Mouse (Mus musculus) spleen, postnatal 14 days (tissue): Measurements from ENCODE around the gene Tbx15.

ENCODE experiments used
- DNase-seq, 2 experiments: peaks; one replicate each; pipeline ENCODE4 v3.0.0; 2021 to 2022; ENCODE audit warnings: low spot score in 2 of 2

Tbx15 gene

DNA sequence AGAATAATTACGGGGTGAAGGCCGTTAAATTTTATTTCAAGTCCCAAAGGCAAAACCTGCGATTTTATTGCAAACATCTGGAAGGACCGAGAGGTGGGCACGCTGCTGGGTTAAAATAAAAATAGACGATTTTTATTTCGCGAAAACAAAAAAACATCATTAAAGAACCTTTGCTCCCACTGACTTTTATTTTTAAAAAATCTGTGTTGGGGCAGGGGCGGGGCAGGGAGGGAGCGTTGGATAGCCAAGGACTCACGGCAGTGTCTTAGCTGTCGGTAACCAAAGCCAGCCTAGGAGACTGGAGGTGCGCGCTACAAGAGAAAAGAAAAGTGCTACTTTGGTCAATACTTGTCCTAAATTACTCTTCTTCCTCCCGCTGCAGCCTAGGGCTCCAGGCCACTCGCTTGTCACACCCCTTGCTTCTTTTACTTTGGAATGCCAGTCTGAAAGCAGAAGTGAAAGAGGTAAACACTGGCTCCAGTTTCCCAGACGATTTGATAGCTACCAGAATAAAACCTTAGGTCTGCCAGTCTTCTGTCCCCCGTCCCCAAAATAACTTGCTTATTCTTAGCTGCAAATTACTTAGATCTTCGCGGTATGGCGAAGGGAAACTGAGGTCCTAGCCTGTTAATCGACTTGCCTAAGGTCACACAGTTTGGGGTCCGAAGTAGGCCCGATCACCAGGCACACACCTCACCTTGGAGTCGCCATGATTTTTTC, 8.8 kb downstream of the Tbx15 start:
- DNase-seq: no peak

DNA sequence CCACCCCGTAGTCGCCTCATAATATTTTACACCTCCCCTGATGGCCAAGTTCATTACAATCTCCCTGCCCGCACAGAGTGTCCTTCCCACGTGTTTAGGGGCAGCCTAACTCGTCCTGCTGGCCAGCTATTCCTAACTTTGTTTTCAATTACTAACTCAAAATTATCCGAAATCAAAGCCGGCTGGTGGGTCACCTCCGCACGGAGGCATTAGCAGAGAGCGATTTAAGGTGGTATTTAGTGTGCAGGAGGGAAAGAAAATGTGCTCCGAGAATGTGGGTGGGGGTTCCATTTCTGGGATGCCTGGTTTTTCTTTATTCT, 9.3 kb downstream of the Tbx15 start:
- no peak for DNase-seq

DNA sequence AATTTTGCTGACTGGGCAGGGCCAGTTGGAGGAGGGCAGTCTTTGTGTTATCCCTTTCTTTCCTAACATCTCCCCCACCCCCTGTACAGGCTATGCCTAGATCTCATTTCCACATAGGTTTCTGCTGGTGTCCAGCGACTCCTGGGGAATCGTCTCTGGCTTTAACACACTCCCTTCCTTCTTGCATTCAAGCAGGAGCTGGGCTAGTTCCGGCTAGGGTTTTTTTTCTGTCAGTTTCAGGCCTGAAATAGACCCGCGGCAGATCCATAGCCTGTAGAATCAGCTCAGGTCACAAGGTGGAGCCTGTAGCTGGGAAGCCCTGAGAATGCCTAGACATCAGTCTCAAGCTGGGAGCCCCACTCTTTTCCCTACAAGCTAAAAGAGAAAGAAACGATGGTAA, 9.7 kb downstream of the Tbx15 start:
- no peak for DNase-seq

DNA sequence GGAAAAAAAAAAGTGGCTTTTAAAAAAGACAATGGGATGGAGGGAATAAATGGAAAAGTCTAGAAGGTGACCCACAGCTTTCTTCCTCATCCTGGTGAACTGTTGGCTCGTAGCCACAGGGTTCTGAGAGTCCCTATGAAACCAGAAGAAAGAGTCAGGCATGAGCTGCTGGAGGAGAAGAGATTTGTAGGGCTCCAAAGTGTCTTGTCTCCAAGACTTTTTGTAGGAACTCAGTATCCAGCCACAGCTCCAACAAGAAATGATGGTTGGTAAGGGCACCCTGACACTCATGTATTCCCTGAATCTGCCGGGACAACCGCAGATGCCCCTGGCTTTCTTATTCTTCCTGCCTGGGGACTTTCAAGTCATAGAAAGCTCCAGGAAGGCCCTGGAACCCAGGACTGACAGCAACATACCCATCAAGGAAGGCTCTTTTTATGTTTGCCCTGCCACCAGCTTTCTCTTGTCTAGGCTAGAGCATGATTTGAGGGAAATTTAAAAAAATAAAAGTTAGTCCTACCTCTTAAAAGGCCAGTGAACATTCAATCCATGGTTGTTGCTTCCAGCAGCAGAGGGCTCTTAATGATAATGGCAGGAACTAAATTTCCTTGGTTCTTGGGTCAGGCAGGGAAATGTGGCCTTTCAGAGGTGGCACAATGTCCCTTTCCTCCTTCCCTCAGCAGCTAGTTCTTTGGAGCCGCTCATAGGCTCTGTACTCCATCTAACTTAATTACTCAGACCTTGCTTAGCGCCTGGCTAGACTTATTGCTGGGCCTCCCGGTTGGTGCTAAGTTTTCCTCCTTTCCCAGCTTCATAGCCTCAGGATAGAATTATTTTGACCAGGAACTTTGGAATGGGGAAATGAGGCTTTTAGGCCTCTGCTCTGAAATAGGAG, 11.3 kb downstream of the Tbx15 start:
- DNase-seq: no peak

DNA sequence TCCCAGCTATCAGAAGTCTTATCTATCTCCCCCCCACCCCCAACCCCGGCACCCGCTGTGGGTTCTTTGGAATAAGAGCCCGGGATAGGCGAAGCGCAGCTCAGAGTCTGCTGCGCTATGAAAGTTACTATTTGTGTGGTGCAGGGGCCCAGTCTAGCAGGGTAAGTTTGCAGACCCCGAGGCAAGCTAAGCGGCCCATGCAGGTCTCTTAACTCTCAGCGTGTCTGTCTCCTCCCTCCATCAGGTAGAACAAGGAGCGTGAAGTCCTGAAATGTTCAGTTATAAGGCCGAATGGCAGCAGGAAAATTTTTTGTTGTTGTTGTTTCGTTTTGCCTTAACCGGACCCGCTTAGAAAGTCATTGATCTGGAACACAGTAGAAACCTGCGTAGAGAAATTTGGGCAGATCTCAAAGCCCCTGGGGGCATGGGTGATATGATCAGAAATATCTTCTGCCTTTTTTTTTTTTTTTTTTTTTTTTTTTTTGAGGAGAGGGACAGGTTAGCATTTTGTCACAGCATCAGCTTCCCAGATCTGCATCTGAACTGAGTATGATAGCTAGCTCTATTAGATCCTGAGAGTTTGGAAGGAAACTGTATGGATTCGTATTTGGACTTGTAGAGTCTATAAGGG, 12.4 kb downstream of the Tbx15 start:
- no peak for DNase-seq

DNA sequence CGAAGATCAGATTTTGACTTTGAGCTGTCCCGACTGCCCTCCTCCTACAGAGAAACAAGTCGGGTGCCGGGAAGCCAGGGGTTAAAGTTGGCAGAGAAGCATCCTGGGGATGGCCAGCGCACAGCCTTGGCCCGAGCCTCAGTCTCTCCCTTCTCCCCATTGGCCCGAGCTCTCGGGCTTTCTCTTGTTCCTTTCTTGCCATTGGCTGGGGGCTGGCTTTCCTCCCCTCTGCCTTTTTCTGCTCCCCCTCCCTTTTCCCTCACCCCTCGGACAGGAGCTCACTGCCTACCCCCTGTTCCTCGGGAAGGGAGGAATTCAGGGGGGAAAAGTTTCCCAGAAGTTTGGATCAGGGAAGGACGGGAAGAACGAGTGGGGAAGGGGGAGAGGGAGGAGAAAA, 12.9 kb downstream of the Tbx15 start:
- DNase-seq: no peak

DNA sequence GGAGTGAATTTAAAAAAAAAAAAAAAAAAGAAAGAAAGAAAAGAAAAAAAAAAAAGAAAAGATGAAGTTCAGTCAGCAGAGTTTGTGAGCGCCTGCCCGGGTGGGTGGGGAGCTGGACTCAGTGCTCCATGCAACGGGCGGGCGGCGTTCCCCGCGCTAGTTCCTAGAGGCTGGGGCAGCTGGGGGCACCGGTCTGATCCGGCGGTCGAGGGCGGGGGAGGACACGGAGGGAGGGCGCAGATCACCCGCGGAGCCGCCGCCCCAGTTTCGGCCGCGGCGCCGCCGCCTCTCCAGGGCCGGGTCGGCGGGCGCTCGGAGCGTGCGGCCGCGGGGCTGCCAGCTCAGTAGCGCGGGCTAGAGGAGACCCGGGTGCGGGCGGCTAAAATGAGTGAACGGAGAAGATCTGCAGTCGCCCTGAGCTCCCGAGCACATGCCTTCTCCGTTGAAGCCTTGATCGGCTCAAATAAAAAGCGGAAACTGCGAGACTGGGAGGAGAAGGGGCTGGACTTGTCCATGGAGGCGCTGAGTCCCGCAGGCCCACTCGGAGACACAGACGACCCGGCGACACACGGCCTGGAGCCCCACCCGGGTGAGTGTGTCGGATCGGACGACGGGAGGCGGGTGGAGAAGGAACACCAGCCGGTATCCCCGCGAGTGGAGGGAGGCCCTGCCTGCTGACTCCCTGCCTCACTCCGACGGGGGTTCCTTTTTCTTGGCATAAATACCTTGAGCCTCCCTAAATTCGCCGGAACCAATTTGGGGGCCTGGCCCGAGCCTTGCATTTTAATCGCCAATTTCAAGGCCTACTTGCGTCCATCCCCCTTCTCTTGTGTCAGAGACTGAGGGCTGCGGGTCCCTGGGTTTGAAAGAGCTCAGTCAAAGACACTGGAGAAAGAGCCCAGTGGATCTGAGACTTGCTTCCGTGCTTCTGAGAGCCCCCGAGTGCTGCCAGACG, 13.6 kb downstream of the Tbx15 start:
- DNase-seq: no peak

DNA sequence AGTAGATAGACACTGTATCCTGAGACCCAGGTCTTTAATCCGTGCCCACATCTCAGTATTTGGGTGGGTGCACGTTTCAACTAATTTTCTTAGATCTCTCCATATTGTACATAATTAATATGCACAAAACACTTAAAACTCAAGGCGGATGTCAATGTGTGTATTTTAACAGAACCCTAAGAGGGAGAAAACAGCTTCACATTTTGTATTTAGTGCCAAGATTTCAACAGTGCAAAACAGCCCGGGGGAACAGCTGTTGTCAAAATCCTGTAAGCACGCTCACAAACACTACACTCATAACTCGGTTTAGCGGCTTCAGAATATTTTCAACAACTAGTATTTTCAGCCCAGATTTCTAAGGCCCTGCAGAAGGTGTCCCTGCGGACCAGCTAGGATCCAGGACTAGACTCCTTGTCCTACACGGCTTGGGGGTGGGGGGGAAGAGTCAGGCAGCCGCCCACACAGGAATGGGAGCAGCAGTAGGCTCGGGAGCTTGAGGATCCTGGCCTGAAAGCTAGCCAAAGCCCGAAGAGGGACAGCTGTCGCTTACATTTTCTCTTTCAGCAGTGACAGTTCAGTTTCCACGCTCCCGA, 14.5 kb downstream of the Tbx15 start:
- DNase-seq: no peak

DNA sequence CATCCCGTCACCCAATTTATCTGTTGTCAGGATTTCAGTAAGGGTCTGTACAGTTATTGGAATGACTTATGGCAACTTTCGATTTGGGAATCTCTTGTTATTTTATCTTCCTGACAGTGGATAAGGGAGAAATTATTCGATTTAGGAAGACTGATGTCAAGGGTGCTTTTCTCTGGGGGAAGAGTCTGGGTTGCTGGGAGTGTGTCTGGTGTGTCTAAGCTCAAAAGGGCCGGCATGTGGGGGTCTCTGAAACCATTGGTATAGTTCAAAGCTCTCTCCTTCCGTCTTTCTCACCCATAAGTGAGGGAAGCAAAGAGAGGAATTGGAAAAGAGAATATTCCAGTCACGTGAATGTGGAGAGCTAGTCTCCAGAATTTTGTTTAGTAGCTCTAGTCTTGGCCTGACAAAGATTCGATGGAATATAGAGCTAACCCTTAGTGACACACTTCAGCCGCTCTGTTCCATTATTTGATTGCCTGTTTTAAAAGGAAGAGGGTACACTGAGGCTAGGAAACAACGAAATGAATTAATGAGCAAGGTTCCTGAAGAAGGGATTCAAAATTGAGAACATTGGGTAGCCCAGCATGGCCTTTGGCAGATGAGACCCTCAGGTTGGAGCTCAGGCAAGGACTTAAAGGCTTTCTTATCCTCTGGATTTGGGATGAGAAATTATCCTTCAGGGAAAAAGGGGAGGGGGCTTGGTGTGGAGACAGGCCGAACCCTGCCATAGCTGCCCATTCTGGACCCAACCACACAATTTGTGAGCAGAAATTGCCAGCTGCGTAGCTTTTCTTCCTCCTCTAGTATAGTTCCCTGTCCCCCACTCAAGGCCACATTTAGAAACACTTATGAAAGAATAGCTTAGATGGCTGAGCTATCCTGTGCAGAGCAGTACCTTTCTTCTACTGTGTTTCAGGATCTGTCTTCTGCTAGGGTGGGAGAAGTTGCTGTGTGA, 15.5 kb downstream of the Tbx15 start:
- DNase-seq: no peak

DNA sequence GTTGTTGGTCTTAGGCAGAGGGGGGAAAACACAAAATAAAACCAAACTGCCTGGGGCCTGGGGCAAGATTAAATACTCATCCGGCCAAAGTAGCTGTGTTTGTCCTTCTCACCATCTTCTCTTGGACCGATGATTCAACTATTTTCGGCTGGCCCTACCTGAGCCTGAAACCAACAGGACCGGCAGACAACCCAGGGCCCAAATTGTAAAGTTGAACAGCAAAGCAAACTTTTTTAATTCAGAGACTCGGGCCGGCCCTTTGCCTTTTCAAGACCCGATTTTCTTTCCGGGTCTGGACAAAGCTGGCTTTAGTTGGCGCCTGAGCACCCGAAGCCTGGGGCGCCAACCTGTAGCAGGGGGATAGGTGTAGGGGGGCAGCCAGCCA, 16.2 kb downstream of the Tbx15 start:
- no peak for DNase-seq

DNA sequence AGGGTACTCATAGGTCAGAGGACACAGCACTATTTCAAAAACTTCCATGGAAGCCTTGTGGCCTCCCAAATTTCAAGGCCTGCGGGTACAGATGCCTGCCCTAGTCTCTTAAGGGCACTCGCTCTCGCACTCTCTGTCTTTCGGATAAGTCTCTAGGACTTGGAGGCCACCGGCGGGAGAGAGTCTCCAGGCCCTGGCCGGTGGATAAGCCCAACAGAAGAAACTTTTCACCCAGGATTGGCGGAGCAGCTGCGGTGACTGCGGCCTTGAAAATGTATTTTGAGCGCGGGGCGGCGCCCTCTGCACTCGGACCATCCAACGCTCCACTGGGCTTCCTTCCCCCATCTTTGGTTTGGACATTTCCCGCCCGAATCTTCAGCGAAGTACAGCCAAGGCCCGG, 16.6 kb downstream of the Tbx15 start:
- no peak for DNase-seq

DNA sequence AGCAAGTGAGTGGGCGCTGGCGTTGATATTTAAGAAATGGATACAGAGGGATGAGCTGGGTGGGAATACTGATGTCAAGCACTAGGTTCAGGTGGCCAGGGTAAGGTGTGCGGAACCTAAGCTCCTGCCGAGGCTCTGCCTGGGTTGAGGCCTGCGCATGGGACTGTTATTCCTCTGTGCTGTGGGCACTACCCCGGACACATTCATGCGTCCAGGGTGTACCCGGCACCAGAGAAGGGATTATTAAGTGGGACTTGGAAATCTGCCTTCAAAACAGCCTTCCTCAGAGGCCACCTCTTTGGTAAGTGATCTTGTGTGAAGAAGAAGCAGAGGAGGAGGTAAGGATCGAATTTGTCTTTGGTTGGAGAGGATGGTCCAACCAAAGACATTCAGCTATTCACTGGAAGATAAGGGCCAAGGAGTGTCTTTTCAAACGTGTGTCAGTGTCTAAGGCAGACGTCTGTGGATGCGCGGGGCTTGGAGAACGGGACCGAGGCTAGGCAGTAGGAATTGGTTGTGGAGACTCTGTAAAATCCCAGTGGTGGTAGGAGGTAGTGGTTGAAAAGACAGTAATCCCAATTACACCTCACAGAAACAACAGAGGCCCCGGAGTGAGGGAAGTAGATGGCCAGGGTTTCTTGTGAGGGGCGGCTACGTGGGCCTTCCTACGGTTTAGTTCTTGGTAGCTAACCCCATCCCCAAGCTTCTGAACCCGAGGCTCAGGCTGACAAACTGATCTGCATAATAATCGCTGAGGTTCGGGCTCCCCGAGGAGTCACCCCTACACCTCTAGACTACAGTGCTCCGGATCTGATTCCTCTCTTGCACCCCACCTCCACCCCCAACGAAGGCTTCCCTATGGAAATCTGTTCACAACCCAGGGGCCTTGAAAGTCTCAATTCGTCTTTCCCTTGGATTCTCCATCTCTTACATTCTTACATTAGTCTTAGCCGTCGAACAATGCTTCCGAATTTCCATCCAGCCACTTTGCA, 17.7 kb downstream of the Tbx15 start:
- no peak for DNase-seq

DNA sequence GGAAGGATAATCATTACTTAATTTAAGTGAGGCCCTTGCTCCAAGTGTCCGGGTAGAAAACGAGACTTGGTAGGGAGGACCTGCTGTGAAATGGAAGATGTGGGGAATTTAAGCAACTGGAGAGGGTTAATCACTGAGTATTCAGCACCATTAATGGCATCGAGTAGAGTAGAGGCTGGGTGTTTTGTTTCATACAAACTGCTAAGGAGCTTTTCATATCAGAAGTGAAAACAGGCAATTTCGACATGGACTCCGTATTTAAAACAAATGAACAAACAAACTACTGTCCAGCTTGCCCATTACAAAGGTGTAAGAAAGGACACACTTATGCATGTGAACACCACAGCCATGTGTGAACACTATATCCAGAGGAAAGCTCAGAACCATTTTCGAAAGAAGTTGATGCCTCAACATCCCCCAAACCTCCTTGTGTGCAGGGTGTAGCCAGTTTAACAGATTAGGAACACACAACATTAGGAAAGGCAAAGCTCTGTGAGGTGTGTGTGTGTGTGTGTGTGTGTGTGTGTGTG, 19.6 kb downstream of the Tbx15 start:
- no peak for DNase-seq

DNA sequence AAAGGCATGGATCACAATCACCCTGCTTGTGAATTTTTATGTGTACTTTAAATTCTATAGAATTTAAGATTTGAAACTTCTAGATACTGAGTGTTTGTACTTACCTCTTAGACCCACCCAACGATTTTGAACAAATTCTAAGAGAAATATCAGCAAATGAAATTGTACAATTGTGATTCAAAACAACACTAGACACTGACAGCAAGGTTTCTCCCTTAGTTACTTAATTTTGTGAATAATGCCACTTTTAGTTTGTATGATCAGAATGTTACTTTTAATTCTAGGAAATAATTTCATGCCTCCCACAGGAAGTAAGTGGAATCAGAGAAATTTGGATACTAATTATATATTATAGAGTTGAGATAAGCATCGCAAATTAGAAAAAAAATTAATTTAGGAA, 20.2 kb downstream of the Tbx15 start:
- no peak for DNase-seq

DNA sequence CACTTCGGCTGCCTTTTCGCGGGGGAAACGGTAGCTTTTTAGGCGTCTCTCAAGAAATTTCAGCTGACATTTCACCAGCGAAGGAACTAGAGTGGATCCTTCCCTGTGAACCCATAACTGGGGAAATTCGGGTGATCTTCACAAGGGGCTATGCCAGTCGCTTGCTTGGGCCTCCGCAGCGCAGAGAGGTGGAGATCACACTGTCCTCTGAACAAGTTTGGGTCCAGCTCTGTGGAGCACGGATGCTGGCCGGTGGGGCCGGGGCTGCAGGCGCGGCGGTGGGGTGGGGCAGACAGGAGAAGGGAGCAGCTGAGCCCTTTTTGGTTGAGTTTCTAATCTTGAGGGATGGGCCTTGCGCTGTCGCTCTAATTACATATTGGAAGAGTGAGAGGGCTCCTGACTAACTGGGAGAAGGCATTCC, 21.2 kb downstream of the Tbx15 start:
- no peak for DNase-seq

DNA sequence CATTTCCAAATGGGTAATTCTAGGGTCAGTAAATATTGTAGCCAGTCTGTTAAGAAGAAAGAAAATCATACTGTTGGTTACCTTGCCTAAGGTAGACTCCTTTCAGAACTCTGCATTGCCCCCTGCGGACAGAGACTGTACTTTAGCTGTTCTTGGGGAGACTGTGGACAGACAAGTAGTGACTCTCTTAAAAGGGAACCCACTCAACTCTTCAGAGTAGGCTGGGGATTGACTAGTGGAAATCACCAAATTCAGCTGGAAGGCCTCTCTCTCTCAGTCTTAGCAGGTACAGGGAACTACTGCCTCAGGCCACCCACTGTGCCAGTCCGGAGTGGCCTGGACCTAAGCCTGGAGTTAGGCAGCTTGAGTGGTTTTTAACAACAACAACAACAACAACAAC, 21.8 kb downstream of the Tbx15 start:
- DNase-seq: no peak

DNA sequence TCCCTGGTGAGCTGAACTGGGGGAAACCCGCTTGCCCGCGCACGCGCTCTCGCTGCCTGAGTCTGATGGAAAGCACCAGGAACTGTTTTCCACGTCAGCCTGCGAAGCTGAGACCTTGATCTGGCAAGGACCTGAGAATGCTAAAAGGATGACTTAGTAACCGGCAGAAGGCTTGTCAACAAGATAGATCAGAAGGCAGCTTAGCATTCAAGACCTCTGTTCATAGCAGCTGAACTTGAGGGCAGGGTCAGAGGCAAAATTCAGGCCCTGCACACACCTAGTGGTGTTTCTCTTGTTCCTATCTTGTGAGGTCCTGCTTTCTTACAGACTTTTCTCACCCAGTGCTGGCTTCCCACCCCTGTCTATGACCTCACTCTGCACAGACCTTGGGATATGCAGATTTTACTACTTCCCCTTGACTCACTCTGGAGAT, 23.3 kb downstream of the Tbx15 start:
- DNase-seq: no peak

DNA sequence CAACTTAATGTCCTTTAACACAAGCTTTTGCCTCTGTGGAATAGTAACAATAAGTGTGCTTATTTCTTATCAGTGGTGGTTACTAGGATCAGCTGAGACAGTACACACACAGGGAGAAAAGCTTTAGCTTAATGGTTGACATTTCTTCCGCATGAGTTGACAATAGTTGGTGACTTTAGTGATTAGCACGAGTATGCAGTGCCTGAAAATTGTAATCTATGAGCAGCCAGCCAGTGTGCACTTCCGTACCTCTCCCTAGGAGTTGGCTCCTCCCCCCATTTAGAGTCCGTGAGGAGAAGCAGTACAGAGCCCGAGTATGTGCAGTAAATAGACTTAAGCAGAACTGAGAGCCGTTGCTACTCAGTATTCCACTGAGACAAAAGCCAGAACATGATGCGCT, 24.5 kb downstream of the Tbx15 start:
- no peak for DNase-seq
